Mouse (Mus musculus) megakaryocyte, embryonic 14.5 days (primary cell): ENCODE measurements around the gene Cebpa.

Experiments
- FLI1 ChIP-seq: IDR thresholded peaks from 2 replicates; pipeline ENCODE4 v1.6.1; 2012; ENCODE audit warnings: low read length, inconsistent platforms, mixed read lengths
- GATA1 ChIP-seq: IDR thresholded peaks from 3 replicates; pipeline ENCODE4 v1.6.1; 2012; ENCODE audit warnings: mixed read lengths, low read length, inconsistent platforms, borderline replicate concordance

DNA sequence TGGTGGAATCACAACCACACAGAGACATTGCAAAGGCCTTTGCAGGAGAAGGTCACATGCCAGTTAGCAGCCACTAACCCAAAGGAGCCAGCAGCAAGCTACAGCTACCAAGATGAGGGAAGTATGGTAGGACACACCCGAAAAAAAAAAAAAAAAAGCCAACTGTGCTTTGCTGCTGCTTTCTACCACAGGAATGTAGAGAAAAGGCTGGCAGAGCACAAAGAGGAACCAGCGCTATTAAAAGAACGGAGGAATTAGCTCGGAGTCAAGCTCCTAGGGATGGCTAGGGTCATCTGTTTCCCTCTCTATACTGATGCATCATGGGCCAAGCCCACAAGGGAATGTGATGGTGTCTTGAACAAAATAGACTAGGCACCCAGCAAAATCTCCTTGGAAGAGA lies 20.3 kb upstream of the Cebpa start:
- TF ChIP-seq GATA1, result no peak
- no peak for TF ChIP-seq FLI1
